In genomic region chr4:110229652-110230051, GRCm38 (mm10) we compare ENCODE assay signal across 16 mouse cellular contexts.
"Had no signal": no experiment of that assay in that cellular context is flagged by ENCODE, and none has a peak within 500 bp of the region (broad histone marks: within the 10 kb centered on the region; RNA-seq: fewer than 3 reads in every experiment).

No protein-coding gene starts in this region.

- H3K4me1 ChIP-seq: limb, embryonic 15.5 days had no signal

- H3K27me3 ChIP-seq: limb, embryonic 15.5 days; neural tube, embryonic 13.5 days had no signal

- H3K4me3 ChIP-seq: layer of hippocampus, adult 2 months; left cerebral cortex, adult 2 months; limb, embryonic 15.5 days; midbrain, embryonic 10.5 days; neural tube, embryonic 13.5 days had no signal

- H3K4me2 ChIP-seq: limb, embryonic 15.5 days; lung, embryonic 14.5 days; neural tube, embryonic 13.5 days had no signal

- H3K9me3 ChIP-seq: limb, embryonic 15.5 days; midbrain, embryonic 10.5 days; neural tube, embryonic 13.5 days had no signal

- DNase-seq: kidney, adult 11 months; kidney, adult 9 months; kidney, postnatal 4 days; lung, embryonic 14.5 days; lung, postnatal 10 days; lung, postnatal 4 days; midbrain, embryonic 14.5 days; right cerebral cortex, postnatal 25 days; thymus, adult 18-20 months; thymus, postnatal 14 days had no signal

- H3K36me3 ChIP-seq: limb, embryonic 15.5 days had no signal

- H3K27ac ChIP-seq: kidney, postnatal 0 days; layer of hippocampus, adult 2 months; left cerebral cortex, adult 2 months; limb, embryonic 15.5 days; midbrain, embryonic 10.5 days; neural tube, embryonic 13.5 days had no signal

- H3K9ac ChIP-seq: limb, embryonic 15.5 days; lung, embryonic 14.5 days; neural tube, embryonic 13.5 days had no signal
